Mouse (Mus musculus) kidney, postnatal 0 days (tissue): ENCODE results near the gene Cyp2c66. TPM values are rescaled to one million over a fixed set of nuclear protein-coding genes. Genes with fewer than 3 reads are reported as not detected.
"Not testable (repeated sequence)": the region's sequence is repeated elsewhere in the genome, so short reads cannot be mapped to it uniquely, and the experiment has no call there.

ENCODE experiments used
- ATAC-seq: fragments of 200-750 bp; cut with Nextera tagmentation; replicated peaks from 2 replicates; pipeline ENCODE4 v1.8.0; 2017; ENCODE audit warnings: low read depth, moderate number of reproducible peaks, moderate TSS enrichment, moderate library complexity; ENCODE audit not compliant: low FRiP score
- DNase-seq: peaks from one replicate; pipeline ENCODE4 v3.0.0-alpha.2; 2016; ENCODE audit warnings: low spot score
- H3K27ac ChIP-seq: fragments of 300-500 bp; sonication (generic); 2 replicates; pipeline ENCODE4 v1.5.1; 2014; ENCODE audit warnings: mild to moderate bottlenecking
- H3K27me3 ChIP-seq: fragments of 300-500 bp; sonication (generic); 2 replicates; pipeline ENCODE4 v1.6.1; 2014; ENCODE audit warnings: low read length, mixed read lengths; ENCODE audit not compliant: insufficient read depth
- H3K36me3 ChIP-seq: fragments of 300-500 bp; sonication (generic); 2 replicates; pipeline ENCODE4 v1.6.1; 2014; ENCODE audit warnings: low read length, mixed read lengths; ENCODE audit not compliant: insufficient read depth
- H3K4me1 ChIP-seq: fragments of 300-500 bp; sonication (generic); replicated peaks from 2 replicates; pipeline ENCODE4 v1.6.1; 2014; ENCODE audit warnings: antibody characterized with exemption, low read length, mixed read lengths; ENCODE audit not compliant: insufficient read depth
- H3K4me2 ChIP-seq: fragments of 300-500 bp; sonication (generic); 2 replicates; pipeline ENCODE4 v1.6.1; 2014; ENCODE audit warnings: mild to moderate bottlenecking, low read length, moderate library complexity, mixed read lengths
- H3K4me3 ChIP-seq: fragments of 300-500 bp; sonication (generic); replicated peaks from 2 replicates; pipeline ENCODE4 v1.5.1; 2014; ENCODE audit warnings: low read depth, low read length
- H3K9ac ChIP-seq: fragments of 300-500 bp; sonication (generic); 2 replicates; pipeline ENCODE4 v1.6.1; 2014; ENCODE audit warnings: low read depth, low read length
- H3K9me3 ChIP-seq: fragments of 300-500 bp; sonication (generic); replicated peaks from 2 replicates; pipeline ENCODE4 v1.6.1; 2016; ENCODE audit warnings: low read length, inconsistent platforms, mixed read lengths
- CTCF ChIP-seq: IDR thresholded peaks from 2 replicates; pipeline ENCODE4 v1.5.1; 2016; ENCODE audit warnings: antibody characterized with exemption, low read depth, mild to moderate bottlenecking, moderate library complexity
- WGBS: fragments of 180-500 bp; shearing (Covaris S2); extraction: QIAGEN DNeasy Blood & Tissue Kit; methylation state at CpG from one replicate; pipeline ENCODE4 v1.1.7; 2014; 5-methylcytosine and 5-hydroxymethylcytosine counted together
- polyA plus RNA-seq: library from polyadenylated mRNA; unstranded; fragments of >200 nt; fragmentation: Nextera tagmentation; extraction: Ambion mirVana; gene quantifications from 2 replicates; pipeline ENCODE4 v1.2.1, GENCODE M21; 2015

Cyp2c66 gene
- polyA plus RNA-seq: not detected in 2 replicates

DNA sequence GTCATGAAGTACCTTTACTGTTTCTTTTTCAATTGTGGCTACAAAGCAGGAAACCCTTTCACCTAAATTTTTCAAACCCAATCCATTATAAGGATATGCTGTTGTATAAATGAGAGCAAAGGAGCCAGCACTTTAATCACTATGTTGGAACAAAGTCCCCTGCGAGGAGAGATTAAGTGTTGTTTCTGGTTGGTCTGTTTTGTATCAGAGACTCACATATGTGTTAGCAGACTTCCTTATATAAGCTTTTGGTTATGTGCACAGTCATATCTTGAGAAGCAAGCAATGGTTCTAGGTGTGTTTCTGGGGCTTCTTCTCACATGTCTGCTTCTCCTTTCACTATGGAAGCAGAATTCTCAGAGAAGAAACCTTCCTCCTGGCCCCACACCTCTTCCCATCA, at the start of gene Cyp2c66:
Gene Cyp2c66 (plus strand): TSS at position 255 of the 400 bp plus-strand sequence.
- H3K4me1 ChIP-seq: no peaks in the 10 kb centered on the region
- H3K27ac ChIP-seq: no peak within 1 kb of the TSS
- H3K27me3 ChIP-seq: no peaks in the 10 kb centered on the region
- H3K9me3 ChIP-seq: no peaks in the 10 kb centered on the region
- TF ChIP-seq CTCF: no peak
- ATAC-seq: no peak
- H3K4me3 ChIP-seq: no peak within 1 kb of the TSS
- DNase-seq: no peak
- H3K36me3 ChIP-seq: no peaks in the 10 kb centered on the region
- WGBS: 88% methylated on average over 1 of the region's 1 CpGs
- H3K9ac ChIP-seq: no peak within 1 kb of the TSS
- no peak within 1 kb of the TSS for H3K4me2 ChIP-seq

DNA sequence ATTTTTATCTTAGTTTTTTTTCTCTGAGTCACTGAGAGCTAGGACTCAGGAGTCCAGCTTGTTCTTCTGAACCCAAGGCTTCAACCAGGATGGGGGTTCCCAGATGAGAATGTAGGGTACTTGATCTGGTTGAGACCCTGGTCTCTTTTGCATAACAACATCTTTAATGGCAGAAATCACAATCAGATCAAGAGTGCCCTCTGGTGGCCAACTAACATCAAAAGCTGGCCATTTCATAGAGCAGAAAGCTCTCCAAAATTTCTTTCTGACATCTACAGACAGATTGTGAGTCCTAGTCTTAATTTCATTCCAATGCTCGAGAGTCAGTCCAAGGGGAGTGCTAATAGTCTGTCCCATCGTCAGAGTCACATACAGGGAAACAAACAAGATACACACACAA, 14.9 kb upstream of the Cyp2c66 start:
- whole genome bisulfite sequencing: 74% methylated on average over 2 of the region's 2 CpGs
- not testable (repeated sequence) for H3K9ac ChIP-seq, H3K27ac ChIP-seq, H3K4me3 ChIP-seq, H3K9me3 ChIP-seq, DNase-seq, ATAC-seq, H3K36me3 ChIP-seq, H3K4me2 ChIP-seq, H3K4me1 ChIP-seq, H3K27me3 ChIP-seq

- H3K9ac ChIP-seq, H3K27me3 ChIP-seq, H3K4me2 ChIP-seq, H3K27ac ChIP-seq, H3K4me3 ChIP-seq, H3K4me1 ChIP-seq, ATAC-seq, H3K36me3 ChIP-seq, DNase-seq, H3K9me3 ChIP-seq: not testable (repeated sequence)
- 80% methylated on average over 19 of the region's 19 CpGs for WGBS
Observed at GRCm38 (mm10) chr19:39156836-39157235, 43.1 kb downstream of the Cyp2c66 start.

Other genes with a start within 250 kb of the Cyp2c66 start
- 30.8 and 33.8 TPM in 2 replicates for gene Hells, start 183.0 kb upstream of the Cyp2c66 start, polyA plus RNA-seq
- gene Cyp2c55, start 106.9 kb upstream of the Cyp2c66 start, polyA plus RNA-seq: 0.09 TPM in 1 of 2 replicates, not detected in the other
- gene Cyp2c65, start 52.9 kb upstream of the Cyp2c66 start, polyA plus RNA-seq: not detected in 2 replicates
- gene Cyp2c29, start 155.5 kb downstream of the Cyp2c66 start, polyA plus RNA-seq: not detected in 2 replicates